Mouse (Mus musculus) embryonic facial prominence, embryonic 14.5 days (tissue): ENCODE results near the gene Daam1. TPM values are rescaled to one million over a fixed set of nuclear protein-coding genes. Genes with fewer than 3 reads are reported as not detected.
A peak's percentile ranks its signal among the peaks of the same experiment; 100 is the strongest.

Experiments used
- ATAC-seq: fragments of 200-750 bp; cut with Nextera tagmentation; 2 replicates; pipeline ENCODE4 v1.8.0; 2017; ENCODE audit warnings: low read depth, moderate number of reproducible peaks, moderate TSS enrichment
- DNase-seq: peaks from one replicate; pipeline ENCODE4 v3.0.0-alpha.2; 2015; ENCODE audit warnings: low spot score
- H3K27ac ChIP-seq: fragments of 300-500 bp; sonication (generic); replicated peaks from 2 replicates; pipeline ENCODE4 v1.5.1; 2014; ENCODE audit warnings: low read depth, mild to moderate bottlenecking, low read length, moderate library complexity
- H3K27me3 ChIP-seq: fragments of 300-500 bp; sonication (generic); replicated peaks from 2 replicates; pipeline ENCODE4 v1.6.1; 2014; ENCODE audit warnings: low read length; ENCODE audit not compliant: control insufficient read depth, insufficient read depth
- H3K36me3 ChIP-seq: fragments of 300-500 bp; sonication (generic); 2 replicates; pipeline ENCODE4 v1.6.1; 2014; ENCODE audit warnings: low read length, mixed read lengths; ENCODE audit not compliant: control insufficient read depth, insufficient read depth
- H3K4me1 ChIP-seq: fragments of 300-500 bp; sonication (generic); 2 replicates; pipeline ENCODE4 v1.6.1; 2014; ENCODE audit warnings: antibody characterized with exemption, low read length; ENCODE audit not compliant: control insufficient read depth, insufficient read depth
- H3K4me2 ChIP-seq: fragments of 300-500 bp; sonication (generic); 2 replicates; pipeline ENCODE4 v1.6.1; 2014; ENCODE audit warnings: low read depth, mild to moderate bottlenecking, low read length, moderate library complexity, mixed read lengths
- H3K4me3 ChIP-seq: fragments of 300-500 bp; sonication (generic); 2 replicates; pipeline ENCODE4 v1.5.1; 2014; ENCODE audit warnings: low read depth, mild to moderate bottlenecking, low read length
- H3K9ac ChIP-seq: fragments of 300-500 bp; sonication (generic); 2 replicates; pipeline ENCODE4 v1.6.1; 2014; ENCODE audit warnings: low read depth, mild to moderate bottlenecking, low read length, moderate library complexity, mixed read lengths
- H3K9me3 ChIP-seq: fragments of 300-500 bp; sonication (generic); 2 replicates; pipeline ENCODE4 v1.6.1; 2016; ENCODE audit warnings: low read length; ENCODE audit not compliant: control insufficient read depth
- WGBS: fragments of 180-500 bp; shearing (Covaris S2); extraction: QIAGEN DNeasy Blood & Tissue Kit; methylation state at CpG from one replicate; pipeline ENCODE4 v1.1.7; 2014; 5-methylcytosine and 5-hydroxymethylcytosine counted together
- polyA plus RNA-seq: library from polyadenylated mRNA; unstranded; fragments of >200 nt; fragmentation: Nextera tagmentation; extraction: Ambion mirVana; gene quantifications from 2 replicates; pipeline ENCODE4 v1.2.1, GENCODE M21; 2014

Daam1 gene
- polyA plus RNA-seq, 1 experiment from 2014 or later = 11.0 TPM

GRCm38 (mm10) chr12:71859096-71859495 lies 28.2 kb downstream of the Daam1 start:
- 78% methylated on average over 5 of the region's 5 CpGs for WGBS
- Histone ChIP-seq H3K27me3 (no peaks in the 10 kb centered on the region), H3K4me1 (peaks cover 42% of the 10 kb centered on the region), H3K36me3 (no peaks in the 10 kb centered on the region), H3K9me3 (no peaks in the 10 kb centered on the region), H3K27ac (no peak overlapping the region), H3K4me3 (no peak overlapping the region), H3K9ac (no peak overlapping the region), H3K4me2 (no peak overlapping the region)
- ATAC-seq (no peak), DNase-seq (peak; percentile 47)

- WGBS = 27% methylated on average over 10 of the region's 10 CpGs
- ATAC-seq = peak; percentile 72
- Histone ChIP-seq H3K9me3 (no peaks in the 10 kb centered on the region), H3K4me2 (peak overlapping the region; percentile 21; the same call in 1 of the 2 replicates), H3K27me3 (no peaks in the 10 kb centered on the region), H3K4me3 (no peak overlapping the region), H3K9ac (no peak overlapping the region), H3K27ac (peak overlapping the region; percentile 67), H3K4me1 (peaks cover 28% of the 10 kb centered on the region), H3K36me3 (no peaks in the 10 kb centered on the region)
- DNase-seq = peak; percentile 87
These were observed 33.1 kb downstream of the Daam1 start for GRCm38 (mm10) chr12:71863846-71864543.

DNA sequence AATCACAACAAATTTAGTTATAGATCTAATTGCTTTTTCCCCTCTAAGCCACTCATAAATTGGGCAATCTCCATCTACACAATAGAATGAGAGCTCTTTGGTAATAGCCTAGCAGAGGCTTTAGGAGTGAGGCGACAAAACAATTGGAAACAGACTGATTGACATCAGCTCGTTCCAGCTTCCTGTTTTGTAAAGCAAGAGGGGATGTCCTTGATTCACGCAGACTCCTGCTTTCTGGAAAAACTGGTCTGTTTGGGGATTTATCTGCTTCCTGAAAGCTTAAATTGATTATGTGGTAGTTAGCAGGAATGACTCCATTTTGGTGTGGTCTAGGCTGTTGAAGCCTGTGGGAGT lies 33.6 kb downstream of the Daam1 start:
- no peaks in the 10 kb centered on the region for H3K36me3 ChIP-seq
- no peak overlapping the region for H3K4me2 ChIP-seq
- H3K4me3 ChIP-seq = no peak overlapping the region
- DNase-seq = peak; percentile 63
- peak overlapping the region; percentile 67 for H3K27ac ChIP-seq
- ATAC-seq = no peak
- H3K4me1 ChIP-seq = peaks cover 28% of the 10 kb centered on the region
- no peaks in the 10 kb centered on the region for H3K27me3 ChIP-seq
- H3K9me3 ChIP-seq = no peaks in the 10 kb centered on the region
- 9% methylated on average over 3 of the region's 3 CpGs for WGBS
- no peak overlapping the region for H3K9ac ChIP-seq

- 70% methylated on average over 3 of the region's 3 CpGs for WGBS
- H3K27me3 ChIP-seq = no peaks in the 10 kb centered on the region
- ATAC-seq = no peak
- no peaks in the 10 kb centered on the region for H3K9me3 ChIP-seq
- no peak for DNase-seq
- no peak overlapping the region for H3K9ac ChIP-seq
- no peak overlapping the region for H3K4me3 ChIP-seq
- no peak overlapping the region for H3K4me2 ChIP-seq
- H3K27ac ChIP-seq = no peak overlapping the region
- H3K36me3 ChIP-seq = no peaks in the 10 kb centered on the region
- H3K4me1 ChIP-seq = peaks cover 28% of the 10 kb centered on the region
These were observed 35.1 kb downstream of the Daam1 start for GRCm38 (mm10) chr12:71865937-71866336.

DNA sequence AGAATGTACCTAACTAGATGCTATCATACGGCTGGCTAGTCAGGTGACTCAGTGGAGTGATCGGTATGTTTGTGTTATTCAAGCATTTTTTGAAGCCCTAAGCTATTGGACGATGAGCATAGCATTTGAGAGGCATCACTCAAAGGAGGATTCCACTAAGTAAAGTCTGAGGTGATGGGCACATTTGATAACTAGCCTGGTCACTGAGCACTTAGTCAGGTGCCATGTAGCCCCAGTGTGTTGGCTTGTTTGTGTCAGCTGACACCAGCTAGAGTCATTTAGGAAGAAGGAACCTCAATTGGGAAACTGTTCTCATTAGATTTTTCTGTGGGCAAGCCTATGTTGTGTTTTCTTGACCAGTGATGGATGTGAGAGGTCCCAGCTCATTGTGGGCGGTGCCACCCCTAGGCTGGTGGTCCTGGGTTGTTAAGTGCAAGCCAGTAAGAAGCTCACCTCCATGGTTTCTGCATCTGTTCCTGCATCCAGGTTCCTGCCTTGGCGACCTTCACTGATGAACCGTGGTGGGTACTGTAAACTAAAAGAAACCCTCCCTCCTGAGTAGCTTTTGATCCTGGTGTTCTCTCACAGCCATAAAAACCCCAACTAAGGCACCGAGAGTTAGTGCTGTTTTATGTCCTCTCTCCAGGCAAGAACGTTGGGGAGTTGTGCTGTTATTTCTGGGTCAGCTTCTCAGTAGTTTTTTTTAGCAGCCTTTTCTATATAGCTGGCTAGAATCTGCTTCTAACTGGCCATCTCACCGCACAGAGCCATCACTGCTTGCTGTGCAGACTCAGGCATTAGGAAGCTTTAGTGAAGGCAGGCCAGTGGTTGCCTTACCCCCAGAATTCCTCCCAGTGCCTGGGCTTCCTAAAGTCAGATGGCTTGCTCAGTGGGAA lies 36.7 kb downstream of the Daam1 start:
- 70% methylated on average over 9 of the region's 9 CpGs for WGBS
- Histone ChIP-seq H3K27ac (no peak overlapping the region), H3K9ac (no peak overlapping the region), H3K9me3 (no peaks in the 10 kb centered on the region), H3K4me1 (peaks cover 27% of the 10 kb centered on the region), H3K27me3 (no peaks in the 10 kb centered on the region), H3K4me2 (no peak overlapping the region), H3K36me3 (no peaks in the 10 kb centered on the region), H3K4me3 (no peak overlapping the region)
- ATAC-seq (no peak), DNase-seq (no peak)

DNA sequence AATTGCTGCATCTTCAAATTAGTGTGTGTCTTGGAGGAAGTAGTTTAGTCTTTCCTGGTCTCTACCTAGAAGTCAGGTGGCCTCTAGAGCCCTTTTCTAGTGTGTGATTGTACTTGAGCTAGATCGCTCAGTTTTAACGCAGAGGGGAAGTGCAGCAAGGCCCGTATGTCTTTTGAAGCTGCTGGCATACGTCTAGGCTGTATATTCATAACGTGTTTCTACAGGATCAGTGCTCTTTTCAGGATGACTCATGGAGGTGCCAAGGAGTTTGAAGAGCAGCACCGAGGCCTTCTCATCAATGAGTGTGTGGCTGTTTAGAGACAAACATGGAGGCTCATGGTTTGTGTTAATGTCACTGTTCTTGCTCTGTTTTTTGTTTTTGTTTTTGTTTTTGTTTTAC lies 39.8 kb downstream of the Daam1 start:
- Histone ChIP-seq H3K27ac (no peak overlapping the region), H3K27me3 (no peaks in the 10 kb centered on the region), H3K4me3 (no peak overlapping the region), H3K4me1 (peaks cover 11% of the 10 kb centered on the region), H3K9ac (no peak overlapping the region), H3K9me3 (no peaks in the 10 kb centered on the region), H3K36me3 (no peaks in the 10 kb centered on the region), H3K4me2 (no peak overlapping the region)
- DNase-seq (no peak), ATAC-seq (no peak)
- 80% methylated on average over 6 of the region's 6 CpGs for WGBS

GRCm38 (mm10) chr12:71872330-71872729 lies 41.5 kb downstream of the Daam1 start:
- no peaks in the 10 kb centered on the region for H3K9me3 ChIP-seq
- DNase-seq = no peak
- H3K4me1 ChIP-seq = peaks cover 16% of the 10 kb centered on the region
- no peak overlapping the region for H3K9ac ChIP-seq
- no peak overlapping the region for H3K4me2 ChIP-seq
- no peak overlapping the region for H3K4me3 ChIP-seq
- whole genome bisulfite sequencing = 82% methylated on average over 4 of the region's 4 CpGs
- no peaks in the 10 kb centered on the region for H3K36me3 ChIP-seq
- no peak overlapping the region for H3K27ac ChIP-seq
- no peaks in the 10 kb centered on the region for H3K27me3 ChIP-seq
- ATAC-seq = no peak

DNA sequence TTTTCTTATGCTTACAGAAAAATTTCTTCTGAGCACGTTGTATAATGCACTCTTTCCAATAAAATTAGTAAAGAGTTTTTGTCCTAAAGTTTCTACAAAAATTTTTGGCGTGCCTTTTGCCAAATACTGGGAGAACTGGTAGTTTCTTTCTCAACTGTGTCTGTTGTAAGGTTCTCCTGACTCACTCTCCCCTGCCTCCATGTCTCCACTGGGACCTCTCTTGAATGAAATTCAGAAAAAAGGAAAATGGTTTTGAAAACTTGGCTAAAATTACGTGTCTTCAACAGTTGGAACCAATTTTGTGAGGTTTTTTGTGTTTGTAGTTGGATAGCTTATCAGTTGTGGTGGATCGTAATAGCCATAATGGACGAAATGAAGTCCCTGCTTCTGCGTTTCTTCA lies 43.7 kb downstream of the Daam1 start:
- Histone ChIP-seq H3K4me3 (no peak overlapping the region), H3K9me3 (no peaks in the 10 kb centered on the region), H3K4me2 (no peak overlapping the region), H3K4me1 (peaks cover 23% of the 10 kb centered on the region), H3K36me3 (no peaks in the 10 kb centered on the region), H3K27me3 (no peaks in the 10 kb centered on the region), H3K9ac (no peak overlapping the region), H3K27ac (no peak overlapping the region)
- ATAC-seq = no peak
- DNase-seq = no peak
- WGBS = 71% methylated on average over 6 of the region's 6 CpGs
